Mouse (Mus musculus): ENCODE measurements around the gene Aup1. TPM values are rescaled to one million over a fixed set of nuclear protein-coding genes. Genes with fewer than 3 reads are reported as not detected.

The Aup1 gene
- polyA plus RNA-seq, 1 experiment from 2014 or later = 182 TPM

- Histone ChIP-seq H3K9me3 (no peaks in the 10 kb centered on the region), H3K27ac (peak within 1 kb of the TSS; percentile 95), H3K4me2 (peak within 1 kb of the TSS; percentile 95), H3K27me3 (replicated peaks) (peaks cover 43% of the 10 kb centered on the region), H3K4me3 (peak within 1 kb of the TSS; percentile 92), H3K4me1 (peaks cover 25% of the 10 kb centered on the region), H3K9ac (peak within 1 kb of the TSS; percentile 88), H3K36me3 (replicated peaks) (0 out of 2 replicates have a peak, but pooled peaks cover 9% of the 10 kb centered on the region)
- WGBS = under 1% methylated on average over 54 of the region's 54 CpGs
- peak; percentile 95 for ATAC-seq (replicated peaks)
These were observed 23.5 kb downstream of the Aup1 start, which contains the start of gene Pcgf1 for GRCm38 (mm10) chr6:83077630-83078323. Pcgf1 (plus strand) TSS chr6:83077869.

- Histone ChIP-seq H3K27ac (peak overlapping the region; percentile 95), H3K4me3 (peak overlapping the region; percentile 92), H3K4me1 (peaks cover 26% of the 10 kb centered on the region), H3K9ac (peak overlapping the region; percentile 88), H3K27me3 (replicated peaks) (peaks cover 47% of the 10 kb centered on the region), H3K9me3 (no peaks in the 10 kb centered on the region), H3K4me2 (peak overlapping the region; percentile 95), H3K36me3 (replicated peaks) (0 out of 2 replicates have a peak, but pooled peaks cover 9% of the 10 kb centered on the region)
- 0% methylated on average over 46 of the region's 46 CpGs for WGBS
- ATAC-seq (replicated peaks) = peak; percentile 91
These were observed 24.1 kb downstream of the Aup1 start for GRCm38 (mm10) chr6:83078324-83078858.

DNA sequence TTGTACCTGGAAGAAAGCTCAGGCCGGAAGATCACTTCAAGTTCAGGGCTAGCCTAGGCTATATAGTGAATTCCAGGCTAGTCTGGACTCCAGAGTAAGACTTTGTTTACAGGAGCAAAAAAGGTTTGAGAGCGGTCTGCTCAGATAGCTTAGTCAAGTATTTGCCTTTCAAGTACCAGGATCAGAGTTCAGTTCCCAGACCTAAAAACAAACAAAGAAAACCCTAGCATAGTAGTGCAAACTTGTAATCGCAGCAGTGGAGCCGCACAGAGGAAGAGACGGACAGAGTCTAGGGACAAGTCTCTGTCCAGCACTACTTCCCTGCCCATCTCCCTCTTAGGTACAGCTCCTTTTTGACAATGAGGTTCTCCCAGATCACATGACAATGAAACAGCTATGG lies 25.9 kb downstream of the Aup1 start:
- Histone ChIP-seq H3K27me3 (replicated peaks) (peaks cover 47% of the 10 kb centered on the region), H3K9me3 (no peaks in the 10 kb centered on the region), H3K9ac (no peak overlapping the region), H3K36me3 (replicated peaks) (0 out of 2 replicates have a peak, but pooled peaks cover 9% of the 10 kb centered on the region), H3K4me1 (peaks cover 29% of the 10 kb centered on the region), H3K27ac (no peak overlapping the region), H3K4me2 (no peak overlapping the region), H3K4me3 (no peak overlapping the region)
- no peak for ATAC-seq (replicated peaks)
- WGBS = 92% methylated on average over 5 of the region's 5 CpGs

- Histone ChIP-seq H3K4me1 (peaks cover 30% of the 10 kb centered on the region), H3K27me3 (replicated peaks) (peaks cover 66% of the 10 kb centered on the region)
- WGBS = 12% methylated on average over 5 of the region's 5 CpGs
These were observed 29.2 kb downstream of the Aup1 start for GRCm38 (mm10) chr6:83083497-83083896.

GRCm38 (mm10) chr6:83084477-83084876 lies 30.2 kb downstream of the Aup1 start:
- Histone ChIP-seq H3K9me3 (no peaks in the 10 kb centered on the region), H3K4me2 (no peak overlapping the region), H3K4me1 (peaks cover 23% of the 10 kb centered on the region), H3K4me3 (no peak overlapping the region), H3K9ac (no peak overlapping the region), H3K27ac (no peak overlapping the region), H3K27me3 (replicated peaks) (peaks cover 74% of the 10 kb centered on the region), H3K36me3 (replicated peaks) (0 out of 2 replicates have a peak, but pooled peaks cover 9% of the 10 kb centered on the region)
- 4% methylated on average over 6 of the region's 6 CpGs for WGBS
- ATAC-seq (replicated peaks) = no peak

More at GRCm38 (mm10) chr6:83083497-83083896, 29.2 kb downstream of the Aup1 start:
- Histone ChIP-seq H3K9me3 (no peaks in the 10 kb centered on the region), H3K36me3 (replicated peaks) (0 out of 2 replicates have a peak, but pooled peaks cover 9% of the 10 kb centered on the region), H3K9ac (no peak overlapping the region), H3K27ac (no peak overlapping the region), H3K4me2 (no peak overlapping the region), H3K4me3 (no peak overlapping the region)
- no peak for ATAC-seq (replicated peaks)

DNA sequence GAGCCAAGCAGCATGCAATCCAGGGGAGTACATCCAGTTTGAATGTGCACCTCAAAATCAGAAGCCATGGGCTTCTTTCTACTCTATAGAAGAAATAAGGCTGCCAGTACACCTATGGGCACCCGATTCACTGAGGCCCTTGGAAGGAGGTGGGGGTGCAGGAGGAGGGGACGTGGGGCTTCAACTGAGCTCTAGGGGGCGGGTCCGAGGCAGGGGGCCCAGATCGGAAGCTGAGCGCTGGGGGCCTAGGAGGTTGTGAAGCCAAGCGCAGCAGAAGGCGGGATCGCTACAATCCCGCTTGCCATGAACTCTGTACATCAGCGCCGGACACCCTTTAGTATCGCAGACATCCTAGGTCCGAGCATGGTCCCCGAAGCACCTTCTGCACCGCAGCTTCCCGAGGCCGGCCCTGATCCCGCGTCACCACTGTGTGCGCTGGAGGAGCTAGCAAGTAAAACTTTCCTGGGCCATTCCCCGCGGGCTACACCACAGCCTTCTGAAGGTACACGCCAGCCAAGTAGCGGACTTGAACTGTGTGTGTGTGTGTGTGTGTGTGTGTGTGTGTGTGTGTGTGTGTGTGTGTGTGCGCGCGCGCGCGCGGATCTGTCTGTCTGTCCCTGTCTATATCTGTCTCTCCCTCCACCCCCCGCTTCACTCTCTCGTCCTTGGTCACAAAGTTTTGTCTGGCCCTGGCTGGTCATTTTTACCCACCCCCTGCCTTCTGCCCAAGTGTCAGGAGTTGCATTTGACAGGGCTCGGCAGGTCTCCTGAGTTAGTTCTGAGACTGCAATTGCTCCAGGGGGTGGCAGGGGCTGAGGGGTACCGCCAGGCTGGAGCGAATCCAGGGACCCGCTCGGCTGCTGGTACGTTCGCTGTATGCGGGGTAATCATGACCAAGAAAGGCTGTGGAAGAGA lies 32.1 kb downstream of the Aup1 start, which contains the start of gene Lbx2:
Gene Lbx2 (plus strand): TSS at position 247 of the 915 bp plus-strand sequence.
- H3K9ac ChIP-seq = no peak within 1 kb of the TSS
- peaks cover 90% of the 10 kb centered on the region for H3K27me3 ChIP-seq (replicated peaks)
- WGBS = 4% methylated on average over 42 of the region's 42 CpGs
- H3K36me3 ChIP-seq (replicated peaks) = no peaks in the 10 kb centered on the region
- ATAC-seq (replicated peaks) = no peak
- H3K4me3 ChIP-seq = 0 out of 2 replicates have a peak within 1 kb of the TSS, but pooled peaks have one; percentile 1
- H3K9me3 ChIP-seq = no peaks in the 10 kb centered on the region
- peak within 1 kb of the TSS; percentile 13 for H3K4me2 ChIP-seq
- peaks cover 14% of the 10 kb centered on the region; the same call in 1 of the 2 replicates for H3K4me1 ChIP-seq
- H3K27ac ChIP-seq = no peak within 1 kb of the TSS

DNA sequence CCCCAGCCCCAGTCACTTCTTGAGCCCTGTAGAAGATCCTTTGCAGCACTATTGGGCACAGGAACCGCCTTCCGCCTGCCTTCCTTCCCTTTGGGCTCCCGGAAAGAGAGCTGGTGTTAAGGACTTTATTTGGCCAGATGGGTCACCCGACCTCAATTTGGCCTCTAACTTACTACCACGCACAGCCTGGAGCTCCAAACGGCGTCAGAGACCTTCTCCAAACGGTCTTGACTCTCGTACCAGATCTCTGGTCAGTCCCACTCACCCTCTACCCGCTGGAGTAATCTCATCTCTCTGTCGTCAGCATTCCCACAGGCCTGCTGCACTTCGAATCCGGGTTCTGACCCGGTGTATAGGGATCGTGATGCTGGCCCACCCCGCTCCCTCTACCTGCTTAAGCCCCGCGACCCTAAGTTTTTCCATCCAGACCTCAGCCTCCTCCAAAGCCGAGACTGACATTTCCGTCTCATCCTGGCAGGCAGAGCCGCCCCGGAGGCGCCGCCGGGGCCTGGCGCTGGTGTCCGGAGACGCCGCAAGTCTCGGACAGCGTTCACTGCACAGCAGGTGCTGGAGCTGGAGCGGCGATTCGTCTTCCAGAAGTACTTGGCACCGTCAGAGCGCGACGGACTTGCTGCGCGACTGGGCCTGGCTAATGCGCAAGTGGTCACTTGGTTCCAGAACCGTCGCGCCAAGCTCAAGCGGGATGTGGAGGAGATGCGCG lies 33.0 kb downstream of the Aup1 start:
- Histone ChIP-seq H3K9me3 (no peaks in the 10 kb centered on the region), H3K4me3 (0 out of 2 replicates have a peak overlapping the region, but pooled peaks have one; percentile 1), H3K36me3 (replicated peaks) (no peaks in the 10 kb centered on the region), H3K27ac (no peak overlapping the region), H3K4me1 (peaks cover 14% of the 10 kb centered on the region; the same call in 1 of the 2 replicates), H3K9ac (no peak overlapping the region), H3K27me3 (replicated peaks) (peaks cover 84% of the 10 kb centered on the region), H3K4me2 (peak overlapping the region; percentile 13; the same call in 1 of the 2 replicates)
- WGBS = 1% methylated on average over 47 of the region's 47 CpGs
- ATAC-seq (replicated peaks) = no peak

GRCm38 (mm10) chr6:83087926-83088260 lies 33.6 kb downstream of the Aup1 start:
- Histone ChIP-seq H3K4me2 (no peak overlapping the region; the same call in 1 of the 2 replicates), H3K4me3 (0 out of 2 replicates have a peak overlapping the region, but pooled peaks have one; percentile 1), H3K4me1 (peaks cover 14% of the 10 kb centered on the region; the same call in 1 of the 2 replicates), H3K36me3 (replicated peaks) (no peaks in the 10 kb centered on the region), H3K9ac (no peak overlapping the region), H3K27ac (no peak overlapping the region), H3K9me3 (no peaks in the 10 kb centered on the region), H3K27me3 (replicated peaks) (peaks cover 83% of the 10 kb centered on the region)
- WGBS = 4% methylated on average over 9 of the region's 9 CpGs
- ATAC-seq (replicated peaks) = no peak

DNA sequence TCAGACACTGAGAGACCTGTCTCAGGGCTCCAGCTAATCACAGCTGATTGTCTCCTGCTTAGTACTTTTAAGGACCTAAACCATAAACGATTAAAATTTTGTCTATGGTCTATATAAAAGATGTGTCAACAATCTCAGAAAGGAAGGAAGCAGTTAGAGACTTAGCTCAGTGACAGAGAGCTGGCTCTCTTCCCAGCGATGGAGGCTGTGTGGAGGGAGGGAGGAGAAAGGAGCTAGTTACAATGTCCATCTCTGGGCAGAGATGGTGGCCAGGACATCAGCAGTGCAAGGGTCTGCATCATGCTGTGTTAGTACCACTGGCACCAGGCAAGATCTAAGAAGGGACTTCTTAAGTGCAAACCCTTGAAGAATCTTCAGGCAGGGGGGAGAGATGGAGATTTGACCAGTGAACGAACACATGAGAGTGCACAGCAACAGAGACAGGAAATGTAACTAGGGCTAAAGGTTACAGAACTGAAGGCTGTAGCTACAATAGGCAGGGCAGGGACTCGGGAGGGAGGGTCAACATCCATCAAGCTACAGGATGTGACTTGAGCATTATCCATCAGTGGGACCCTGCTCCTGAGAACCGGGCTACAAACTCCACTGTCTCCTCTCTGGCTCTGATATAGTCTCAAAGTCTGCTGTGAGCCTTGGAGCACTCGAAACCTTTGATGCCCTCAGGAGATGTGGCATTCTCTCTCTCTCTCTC lies 38.3 kb downstream of the Aup1 start:
- 45% methylated on average over 6 of the region's 6 CpGs for WGBS
- no peak for ATAC-seq (replicated peaks)
- Histone ChIP-seq H3K27ac (no peak overlapping the region), H3K9me3 (no peaks in the 10 kb centered on the region), H3K9ac (no peak overlapping the region), H3K4me3 (no peak overlapping the region), H3K36me3 (replicated peaks) (no peaks in the 10 kb centered on the region), H3K4me1 (peaks cover 2% of the 10 kb centered on the region; the same call in 1 of the 2 replicates), H3K4me2 (no peak overlapping the region), H3K27me3 (replicated peaks) (peaks cover 40% of the 10 kb centered on the region)

GRCm38 (mm10) chr6:83095968-83096367 lies 41.6 kb downstream of the Aup1 start:
- peaks cover 8% of the 10 kb centered on the region for H3K27me3 ChIP-seq (replicated peaks)
- no peaks in the 10 kb centered on the region for H3K9me3 ChIP-seq
- H3K4me1 ChIP-seq = peaks cover 3% of the 10 kb centered on the region; the same call in 1 of the 2 replicates
- H3K27ac ChIP-seq = no peak overlapping the region
- H3K9ac ChIP-seq = no peak overlapping the region
- H3K4me2 ChIP-seq = no peak overlapping the region
- WGBS = 39% methylated on average over 6 of the region's 6 CpGs
- no peak for ATAC-seq (replicated peaks)
- no peak overlapping the region for H3K4me3 ChIP-seq
- H3K36me3 ChIP-seq (replicated peaks) = no peaks in the 10 kb centered on the region

- Histone ChIP-seq H3K36me3 (replicated peaks) (no peaks in the 10 kb centered on the region), H3K27ac (no peak overlapping the region), H3K9ac (no peak overlapping the region), H3K4me3 (no peak overlapping the region), H3K9me3 (no peaks in the 10 kb centered on the region), H3K27me3 (replicated peaks) (no peaks in the 10 kb centered on the region; the same call in 1 of the 2 replicates), H3K4me2 (no peak overlapping the region), H3K4me1 (peaks cover 18% of the 10 kb centered on the region)
- ATAC-seq (replicated peaks) = no peak
- WGBS = 71% methylated on average over 2 of the region's 2 CpGs
These were observed 44.1 kb downstream of the Aup1 start for GRCm38 (mm10) chr6:83098411-83098810.
